Mouse (Mus musculus) limb, embryonic 14.5 days (tissue): ENCODE measurements around the gene Limk2. TPM values are rescaled to one million over a fixed set of nuclear protein-coding genes. Genes with fewer than 3 reads are reported as not detected.

Experiments used
- ATAC-seq: fragments of 200-750 bp; cut with Nextera tagmentation; 2 replicates; pipeline ENCODE4 v1.8.0; 2017; ENCODE audit warnings: low read depth, moderate number of reproducible peaks, moderate TSS enrichment; ENCODE audit not compliant: low FRiP score
- DNase-seq: peaks from one replicate; pipeline ENCODE4 v3.0.0-alpha.2; 2015; ENCODE audit warnings: low spot score
- H3K27ac ChIP-seq: fragments of 300-500 bp; sonication (generic); replicated peaks from 2 replicates; pipeline ENCODE4 v1.5.1; 2014; ENCODE audit warnings: low read depth, mild to moderate bottlenecking, low read length, moderate library complexity, mixed read lengths
- H3K27me3 ChIP-seq: fragments of 300-500 bp; sonication (generic); 2 replicates; pipeline ENCODE4 v1.6.1; 2014; ENCODE audit warnings: low read length, mixed read lengths; ENCODE audit not compliant: control insufficient read depth, insufficient read depth
- H3K36me3 ChIP-seq: fragments of 300-500 bp; sonication (generic); 2 replicates; pipeline ENCODE4 v1.6.1; 2014; ENCODE audit warnings: mild to moderate bottlenecking, low read length, moderate library complexity, mixed read lengths; ENCODE audit not compliant: control insufficient read depth, insufficient read depth
- H3K4me1 ChIP-seq: fragments of 300-500 bp; sonication (generic); 2 replicates; pipeline ENCODE4 v1.6.1; 2014; ENCODE audit warnings: antibody characterized with exemption, low read length, mixed read lengths; ENCODE audit not compliant: control insufficient read depth, insufficient read depth
- H3K4me2 ChIP-seq: fragments of 300-500 bp; sonication (generic); replicated peaks from 2 replicates; pipeline ENCODE4 v1.6.1; 2014; ENCODE audit warnings: low read depth, mild to moderate bottlenecking, low read length, moderate library complexity; ENCODE audit not compliant: severe bottlenecking
- H3K4me3 ChIP-seq: fragments of 300-500 bp; sonication (generic); replicated peaks from 2 replicates; pipeline ENCODE4 v1.5.1; 2014; ENCODE audit warnings: low read length
- H3K9ac ChIP-seq: fragments of 300-500 bp; sonication (generic); 2 replicates; pipeline ENCODE4 v1.6.1; 2014; ENCODE audit warnings: mild to moderate bottlenecking, low read depth, low read length, moderate library complexity; ENCODE audit not compliant: severe bottlenecking
- H3K9me3 ChIP-seq: fragments of 300-500 bp; sonication (generic); 2 replicates; pipeline ENCODE4 v1.6.1; 2016; ENCODE audit warnings: low read length; ENCODE audit not compliant: control insufficient read depth
- POLR2A ChIP-seq: fragments of 200-500 bp; IDR thresholded peaks from 2 replicates; pipeline ENCODE4 v1.8.0; 2012; ENCODE audit warnings: inconsistent platforms, mild to moderate bottlenecking, moderate library complexity, borderline replicate concordance; ENCODE audit not compliant: insufficient read depth, insufficient read length; ENCODE audit errors: extremely low read depth
- WGBS: fragments of 180-500 bp; shearing (Covaris S2); extraction: QIAGEN DNeasy Blood & Tissue Kit; methylation state at CpG from one replicate; pipeline ENCODE4 v1.1.7; 2014; 5-methylcytosine and 5-hydroxymethylcytosine counted together
- polyA plus RNA-seq, 2 experiments: library from polyadenylated mRNA; depleted of rRNA in 1 of 2; stranded (reverse) in 1 of 2; unstranded in 1 of 2; fragments of >200 nt; fragmentation: Nextera tagmentation in 1 of 2; extraction: Ambion mirVana in 1 of 2; gene quantifications; 2 replicates each; pipeline versions ENCODE4 v1.2.1 to v1.2.3; 2012 to 2014

The Limk2 gene
- polyA plus RNA-seq (2012; rRNA removed) (89.5 and 91.1 TPM in 2 replicates), polyA plus RNA-seq (2014; fragmentation: Nextera tagmentation; extraction: Ambion mirVana) (93.5 TPM in 2 replicates)

DNA sequence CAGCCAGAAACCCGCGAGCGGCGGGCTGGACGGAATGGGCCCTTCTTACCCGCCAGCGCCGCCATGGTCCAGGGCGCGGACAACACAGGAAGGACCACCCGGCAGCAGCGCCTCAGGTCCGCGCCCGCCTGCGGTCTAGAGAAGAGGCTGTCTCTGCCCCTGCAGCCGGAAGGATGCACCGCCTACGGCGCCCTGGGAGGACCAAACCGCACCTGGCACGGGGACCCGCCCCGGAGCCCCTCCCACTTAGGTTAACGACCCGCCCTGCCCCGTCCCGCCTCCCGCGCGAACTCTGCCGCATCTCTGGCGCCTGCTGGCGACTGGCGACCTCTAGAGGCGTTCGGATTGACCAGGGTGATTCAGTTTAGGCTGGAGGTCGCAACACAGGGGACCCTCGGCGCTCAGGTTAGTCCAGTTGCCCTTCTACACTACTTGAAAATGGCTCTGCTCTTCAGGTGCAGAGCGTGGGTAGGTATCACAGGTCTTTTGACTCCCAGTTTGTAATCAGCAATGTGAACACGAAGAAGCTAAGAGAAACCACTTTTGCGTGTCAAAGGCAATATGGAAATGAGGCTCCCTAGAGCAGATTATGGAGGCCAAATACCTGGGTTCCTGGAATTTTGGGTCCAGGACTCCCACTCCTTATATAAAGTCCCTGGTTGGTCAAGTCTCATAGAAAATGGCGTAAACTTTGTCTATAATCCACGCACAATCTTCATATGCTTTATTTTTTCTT is at the start of gene Limk2:
Limk2 (minus strand) TSS at position 193 of the 736 bp plus-strand sequence.
- H3K9ac ChIP-seq: peak within 1 kb of the TSS; percentile 76
- peak; percentile 88 for ATAC-seq
- peaks cover 3% of the 10 kb centered on the region; the same call in 1 of the 2 replicates for H3K9me3 ChIP-seq
- DNase-seq: peak; percentile 84
- no peaks in the 10 kb centered on the region for H3K27me3 ChIP-seq
- peaks cover 7% of the 10 kb centered on the region for H3K4me1 ChIP-seq
- TF ChIP-seq POLR2A: no peak
- peak within 1 kb of the TSS; percentile 30; the same call in 1 of the 2 replicates for H3K27ac ChIP-seq
- H3K4me2 ChIP-seq: peak within 1 kb of the TSS; percentile 70
- 3% methylated on average over 43 of the region's 45 CpGs for WGBS
- peak within 1 kb of the TSS; percentile 76 for H3K4me3 ChIP-seq
- H3K36me3 ChIP-seq: peaks cover 3% of the 10 kb centered on the region; the same call in 1 of the 2 replicates

DNA sequence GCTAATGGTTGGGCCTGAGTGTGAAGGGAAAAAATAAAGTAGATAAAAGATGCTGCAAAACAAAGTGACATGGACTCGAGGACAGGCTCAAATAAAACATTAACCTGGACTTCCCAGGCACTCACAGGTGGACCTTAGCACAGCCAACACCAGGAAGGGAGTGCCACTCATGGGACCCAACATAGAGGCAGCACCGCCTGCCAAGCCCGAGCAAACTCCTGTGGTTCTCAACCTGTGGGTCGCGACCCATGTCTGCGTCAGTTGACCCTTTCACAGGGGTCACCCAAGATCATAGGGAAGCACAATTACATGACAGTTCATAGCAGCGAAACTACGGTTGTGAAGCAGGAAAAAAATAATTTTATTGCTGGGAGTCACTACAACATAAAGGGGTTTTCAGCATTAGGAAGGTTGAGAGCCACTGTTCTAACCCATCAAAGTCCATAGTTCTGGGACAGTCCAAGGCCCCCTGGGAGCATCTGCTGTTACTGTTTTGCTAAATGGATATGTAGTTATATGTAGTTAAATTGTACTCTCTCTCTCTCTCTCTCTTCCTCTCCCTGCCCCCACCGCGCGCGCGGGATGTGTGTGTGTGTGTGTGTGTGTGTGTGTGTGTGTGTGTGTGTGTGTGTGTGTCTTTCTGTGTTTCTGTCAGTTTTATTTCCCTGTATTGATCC is 49.6 kb upstream of the Limk2 start:
- Histone ChIP-seq H3K4me2 (no peak overlapping the region), H3K36me3 (peaks cover 7% of the 10 kb centered on the region; the same call in 1 of the 2 replicates), H3K27ac (no peak overlapping the region), H3K9ac (no peak overlapping the region), H3K4me3 (no peak overlapping the region), H3K27me3 (no peaks in the 10 kb centered on the region), H3K4me1 (no peaks in the 10 kb centered on the region), H3K9me3 (no peaks in the 10 kb centered on the region)
- TF ChIP-seq POLR2A: no peak
- ATAC-seq: no peak
- 77% methylated on average over 12 of the region's 13 CpGs for WGBS
- DNase-seq: no peak

- Histone ChIP-seq H3K27ac (no peak overlapping the region), H3K4me1 (peaks cover 7% of the 10 kb centered on the region; the same call in 1 of the 2 replicates), H3K4me2 (no peak overlapping the region), H3K4me3 (no peak overlapping the region), H3K27me3 (no peaks in the 10 kb centered on the region), H3K9ac (no peak overlapping the region), H3K36me3 (peaks cover 7% of the 10 kb centered on the region; the same call in 1 of the 2 replicates), H3K9me3 (no peaks in the 10 kb centered on the region)
- DNase-seq (no peak), ATAC-seq (no peak)
- no peak for TF ChIP-seq POLR2A
- WGBS: 33% methylated on average over 1 of the region's 1 CpGs
Measured at GRCm38 (mm10) chr11:3456354-3456753, 47.4 kb upstream of the Limk2 start.

GRCm38 (mm10) chr11:3454506-3454905 is 45.5 kb upstream of the Limk2 start:
- Histone ChIP-seq H3K9me3 (no peaks in the 10 kb centered on the region), H3K4me2 (no peak overlapping the region), H3K9ac (no peak overlapping the region), H3K4me1 (peaks cover 17% of the 10 kb centered on the region), H3K27me3 (no peaks in the 10 kb centered on the region), H3K27ac (no peak overlapping the region), H3K4me3 (no peak overlapping the region), H3K36me3 (peaks cover 7% of the 10 kb centered on the region; the same call in 1 of the 2 replicates)
- DNase-seq (no peak), ATAC-seq (no peak)
- 88% methylated on average over 3 of the region's 3 CpGs for WGBS
- no peak for TF ChIP-seq POLR2A

- ATAC-seq (no peak), DNase-seq (no peak)
- Histone ChIP-seq H3K4me1 (peaks cover 17% of the 10 kb centered on the region), H3K9me3 (no peaks in the 10 kb centered on the region), H3K4me3 (peak overlapping the region; percentile 88), H3K27me3 (no peaks in the 10 kb centered on the region), H3K27ac (no peak overlapping the region), H3K4me2 (peak overlapping the region; percentile 67), H3K36me3 (peaks cover 7% of the 10 kb centered on the region; the same call in 1 of the 2 replicates), H3K9ac (no peak overlapping the region)
- TF ChIP-seq POLR2A: no peak
- WGBS: 74% methylated on average over 6 of the region's 6 CpGs
Measured at GRCm38 (mm10) chr11:3453467-3453866, 44.5 kb upstream of the Limk2 start.
